Mouse (Mus musculus) ES-Bruce4 (cell line): Measurements from ENCODE around the gene Ankrd37. TPM values are rescaled to one million over a fixed set of nuclear protein-coding genes. Genes with fewer than 3 reads are reported as not detected.

ENCODE experiments used
- H3K27ac ChIP-seq: 2 replicates; pipeline ENCODE4 v1.5.1; 2012; ENCODE audit warnings: low read length, inconsistent platforms; ENCODE audit not compliant: insufficient read depth
- H3K27me3 ChIP-seq: 2 replicates; pipeline ENCODE4 v1.6.1; 2012; ENCODE audit warnings: mild to moderate bottlenecking, low read length, inconsistent platforms; ENCODE audit not compliant: control insufficient read depth, poor library complexity, insufficient read depth, severe bottlenecking
- H3K36me3 ChIP-seq: 2 replicates; pipeline ENCODE4 v1.6.1; 2012; ENCODE audit warnings: inconsistent platforms, mild to moderate bottlenecking, low read length, moderate library complexity; ENCODE audit not compliant: control insufficient read depth, poor library complexity, insufficient read depth, severe bottlenecking
- H3K4me1 ChIP-seq: one replicate; pipeline ENCODE4 v1.8.1; 2011; ENCODE audit warnings: low read length; ENCODE audit not compliant: control insufficient read depth, insufficient read depth
- H3K4me3 ChIP-seq: 2 replicates; pipeline ENCODE4 v1.5.1; 2011; ENCODE audit warnings: low read depth, mild to moderate bottlenecking, low read length
- H3K9ac ChIP-seq: 2 replicates; pipeline ENCODE4 v1.6.1; 2012; ENCODE audit warnings: low read depth, mild to moderate bottlenecking, inconsistent platforms; ENCODE audit not compliant: poor library complexity, severe bottlenecking
- H3K9me3 ChIP-seq: replicated peaks from 2 replicates; pipeline ENCODE4 v1.6.1; 2012; ENCODE audit warnings: mild to moderate bottlenecking, low read length, inconsistent platforms; ENCODE audit not compliant: control insufficient read depth, poor library complexity, insufficient read depth, severe bottlenecking
- CTCF ChIP-seq: IDR thresholded peaks from one replicate; pipeline ENCODE4 v1.8.1; 2011; ENCODE audit warnings: low read depth, low read length
- EP300 ChIP-seq: IDR thresholded peaks from 2 replicates; pipeline ENCODE4 v1.6.1; 2011; ENCODE audit warnings: low read depth, low read length; ENCODE audit not compliant: insufficient read depth
- POLR2A ChIP-seq: IDR thresholded peaks from one replicate; pipeline ENCODE4 v1.8.1; 2011; ENCODE audit warnings: low read length; ENCODE audit not compliant: insufficient read depth
- polyA plus RNA-seq: library from polyadenylated mRNA; stranded (reverse); fragments of >200 nt; gene quantifications from 2 replicates; pipeline ENCODE4 v1.2.4, GENCODE M21; 2011; ENCODE audit warnings: low read depth; ENCODE audit not compliant: missing spikeins, insufficient read depth, insufficient read length

Ankrd37 gene
- polyA plus RNA-seq, 1 experiment: 8.3 TPM

GRCm38 (mm10) chr8:45986665-45987064, 18.8 kb downstream of the Ankrd37 start:
- no peaks in the 10 kb centered on the region for H3K4me1 ChIP-seq
- TF ChIP-seq EP300 (no peak), POLR2A (no peak), CTCF (no peak)
- no peak overlapping the region for H3K4me3 ChIP-seq
- H3K9ac ChIP-seq: no peak overlapping the region
- no peaks in the 10 kb centered on the region for H3K9me3 ChIP-seq
- H3K27ac ChIP-seq: no peak overlapping the region
- H3K36me3 ChIP-seq: peaks cover 21% of the 10 kb centered on the region
- H3K27me3 ChIP-seq: no peaks in the 10 kb centered on the region

DNA sequence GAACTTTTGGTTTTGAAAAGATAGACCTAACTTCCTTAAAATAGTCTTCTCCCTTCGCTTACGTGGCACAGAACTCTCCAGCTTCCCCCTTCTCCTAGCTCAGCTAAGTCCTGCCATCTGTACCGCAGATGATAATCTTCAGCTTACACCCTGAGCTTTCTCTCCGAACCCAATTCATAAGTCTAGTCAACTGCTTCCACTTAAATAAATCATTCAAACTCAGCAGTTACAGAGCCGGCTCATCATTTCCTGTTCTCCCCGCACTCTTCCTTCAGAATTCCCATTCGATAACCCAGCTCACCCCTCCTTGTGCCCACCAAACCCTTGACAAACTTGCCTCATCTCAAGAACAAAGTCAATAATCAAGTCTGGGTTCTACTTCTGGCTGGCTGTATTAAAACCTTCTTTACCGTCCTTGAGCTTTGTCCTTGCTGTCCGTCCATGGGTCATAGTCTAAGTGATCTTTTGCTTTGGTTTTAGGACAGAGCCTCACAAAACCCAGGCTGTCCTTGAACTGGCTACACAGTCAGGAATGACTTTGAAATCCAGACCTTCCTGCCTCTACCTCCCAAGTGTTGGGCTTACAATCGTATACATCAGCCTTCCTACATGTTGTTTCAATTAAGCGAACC, 29.6 kb downstream of the Ankrd37 start:
- peak overlapping the region; percentile 86 for H3K4me3 ChIP-seq
- H3K9me3 ChIP-seq: peaks cover 30% of the 10 kb centered on the region
- H3K27ac ChIP-seq: no peak overlapping the region
- H3K27me3 ChIP-seq: no peaks in the 10 kb centered on the region
- peak overlapping the region; percentile 10 for H3K9ac ChIP-seq
- H3K36me3 ChIP-seq: peaks cover 6% of the 10 kb centered on the region
- H3K4me1 ChIP-seq: no peaks in the 10 kb centered on the region
- no peak for TF ChIP-seq POLR2A
- no peak for TF ChIP-seq CTCF
- TF ChIP-seq EP300: no peak

- Histone ChIP-seq H3K9ac (peak within 1 kb of the TSS; percentile 50), H3K4me3 (peak within 1 kb of the TSS; percentile 86), H3K27ac (no peak within 1 kb of the TSS), H3K36me3 (peaks cover 3% of the 10 kb centered on the region), H3K4me1 (no peaks in the 10 kb centered on the region), H3K27me3 (no peaks in the 10 kb centered on the region), H3K9me3 (peaks cover 30% of the 10 kb centered on the region)
- TF ChIP-seq EP300 (no peak), CTCF (no peak), POLR2A (peak; percentile 33)
These were observed 30.2 kb downstream of the Ankrd37 start, which contains the start of the genes 1700029J07Rik and Ufsp2 for GRCm38 (mm10) chr8:45975126-45975836. 1700029J07Rik (minus strand) TSS chr8:45975252. Ufsp2 (plus strand) TSS chr8:45975528.

- 0 out of 2 replicates have a peak overlapping the region, but pooled peaks have one; percentile 50 for H3K9ac ChIP-seq
- TF ChIP-seq CTCF: no peak
- TF ChIP-seq EP300: no peak
- no peak for TF ChIP-seq POLR2A
- no peak overlapping the region for H3K27ac ChIP-seq
- H3K27me3 ChIP-seq: no peaks in the 10 kb centered on the region
- H3K4me1 ChIP-seq: no peaks in the 10 kb centered on the region
- no peak overlapping the region for H3K4me3 ChIP-seq
- peaks cover 30% of the 10 kb centered on the region for H3K9me3 ChIP-seq
- H3K36me3 ChIP-seq: peaks cover 3% of the 10 kb centered on the region; the same call in 1 of the 2 replicates
These were observed 31.5 kb downstream of the Ankrd37 start for GRCm38 (mm10) chr8:45973988-45974505.

DNA sequence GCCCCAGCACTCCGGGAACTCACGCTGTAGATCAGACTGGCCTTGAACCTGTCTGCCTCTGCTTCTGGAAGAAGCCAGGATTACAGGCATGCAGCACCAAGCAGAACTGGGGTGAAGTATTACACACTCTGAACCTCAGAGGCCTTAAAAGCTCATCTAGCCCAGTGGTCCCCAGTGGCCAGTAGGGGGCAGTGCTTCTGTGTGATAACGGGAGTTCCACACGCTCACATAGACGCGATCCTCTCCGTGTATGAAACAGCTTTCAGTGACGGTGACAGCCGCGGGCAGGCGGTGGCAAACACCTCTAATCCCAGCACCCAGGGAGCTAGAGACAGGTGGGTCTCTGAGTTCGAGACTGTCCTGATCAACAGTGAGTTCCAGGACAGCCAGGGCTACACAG, 34.6 kb downstream of the Ankrd37 start:
- TF ChIP-seq CTCF: peak; percentile 54
- TF ChIP-seq POLR2A: no peak
- Histone ChIP-seq H3K9ac (no peak overlapping the region), H3K27ac (no peak overlapping the region), H3K27me3 (no peaks in the 10 kb centered on the region), H3K36me3 (no peaks in the 10 kb centered on the region), H3K4me3 (no peak overlapping the region), H3K9me3 (peaks cover 30% of the 10 kb centered on the region), H3K4me1 (no peaks in the 10 kb centered on the region)

DNA sequence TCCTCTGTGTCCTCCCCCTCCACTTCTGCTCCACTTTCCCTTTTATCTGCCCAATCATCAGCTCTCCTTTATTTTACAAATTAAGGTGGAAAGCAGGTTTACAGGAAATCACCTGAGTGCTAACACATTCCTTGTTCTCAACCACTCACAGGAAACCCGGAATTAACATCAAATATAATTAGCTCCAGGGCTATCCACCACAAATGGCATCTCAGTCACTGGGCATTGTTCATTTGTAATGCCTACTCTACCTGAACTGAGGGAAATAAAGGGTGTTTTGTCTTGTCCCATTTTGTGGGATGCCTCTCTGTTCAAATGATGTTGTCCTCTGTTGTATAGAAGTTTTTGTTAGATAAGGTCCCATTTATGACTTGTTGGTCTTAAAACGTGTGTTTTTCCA, 54.9 kb downstream of the Ankrd37 start:
- TF ChIP-seq EP300 (no peak), CTCF (no peak), POLR2A (no peak)

More for the DNA sequence above, 54.9 kb downstream of the Ankrd37 start:
- Histone ChIP-seq H3K9ac (no peak overlapping the region), H3K4me1 (no peaks in the 10 kb centered on the region), H3K4me3 (no peak overlapping the region), H3K27ac (no peak overlapping the region), H3K9me3 (no peaks in the 10 kb centered on the region; the same call in 1 of the 2 replicates), H3K27me3 (no peaks in the 10 kb centered on the region), H3K36me3 (no peaks in the 10 kb centered on the region)

Other genes starting within 250 kb of the Ankrd37 start
- gene Pdlim3, start 120.2 kb downstream of the Ankrd37 start, polyA plus RNA-seq: 23.2 and 23.4 TPM in 2 replicates
- not detected in 2 replicates for gene Ccdc110, start 71.1 kb downstream of the Ankrd37 start, polyA plus RNA-seq
- 3.6 and 4.8 TPM in 2 replicates for gene 1700029J07Rik, start 30.5 kb downstream of the Ankrd37 start, polyA plus RNA-seq
- gene Ufsp2, start 30.2 kb downstream of the Ankrd37 start, polyA plus RNA-seq: 49.2 and 62.4 TPM in 2 replicates
- gene Lrp2bp, start 6.4 kb downstream of the Ankrd37 start, polyA plus RNA-seq: 0.39 TPM in 1 of 2 replicates, not detected in the other
- gene Cfap97, start 146.1 kb upstream of the Ankrd37 start, polyA plus RNA-seq: 18.8 and 20.8 TPM in 2 replicates
- gene Snx25, start 146.5 kb upstream of the Ankrd37 start, polyA plus RNA-seq: 8.6 and 9.3 TPM in 2 replicates
- gene Slc25a4, start 205.6 kb upstream of the Ankrd37 start, polyA plus RNA-seq: 162 and 183 TPM in 2 replicates